Mouse (Mus musculus): ENCODE results near the gene Ptprh.

Gene Ptprh

GRCm38 (mm10) chr7:4603873-4604272 lies at the start of gene Ptprh:
Ptprh (minus strand) TSS chr7:4604041.
- no peak for DNase-seq

DNA sequence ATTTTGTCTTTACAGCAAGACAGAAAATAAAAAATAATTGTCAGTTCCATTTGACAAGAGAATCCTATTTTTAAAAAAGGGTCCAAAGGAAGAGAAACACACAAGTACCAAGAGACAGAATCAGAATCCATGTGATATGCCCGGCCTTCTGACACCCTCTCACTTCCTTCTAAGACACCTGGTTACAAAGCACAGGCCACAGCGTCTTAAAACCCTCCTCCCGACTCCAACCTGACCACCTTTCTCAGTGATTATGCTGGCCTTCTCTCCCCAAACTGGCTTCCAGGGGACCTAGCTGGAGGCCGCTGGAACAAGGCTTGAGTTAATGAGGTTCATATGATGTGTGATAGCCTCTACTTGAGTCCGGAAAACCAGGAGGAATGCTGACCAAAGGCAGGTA lies 49.5 kb upstream of the Ptprh start:
- no peak for DNase-seq

GRCm38 (mm10) chr7:4652726-4653125 lies 48.9 kb upstream of the Ptprh start:
- no peak for DNase-seq

- DNase-seq, result no peak
Measured at GRCm38 (mm10) chr7:4651581-4651980, 47.7 kb upstream of the Ptprh start.

- no peak for DNase-seq
Measured at GRCm38 (mm10) chr7:4647992-4648391, 44.2 kb upstream of the Ptprh start.

GRCm38 (mm10) chr7:4647291-4647690 lies 43.5 kb upstream of the Ptprh start:
- no peak for DNase-seq

GRCm38 (mm10) chr7:4646806-4647205 lies 43.0 kb upstream of the Ptprh start:
- DNase-seq, result no peak

GRCm38 (mm10) chr7:4643225-4643624 lies 39.4 kb upstream of the Ptprh start:
- DNase-seq, result no peak

DNA sequence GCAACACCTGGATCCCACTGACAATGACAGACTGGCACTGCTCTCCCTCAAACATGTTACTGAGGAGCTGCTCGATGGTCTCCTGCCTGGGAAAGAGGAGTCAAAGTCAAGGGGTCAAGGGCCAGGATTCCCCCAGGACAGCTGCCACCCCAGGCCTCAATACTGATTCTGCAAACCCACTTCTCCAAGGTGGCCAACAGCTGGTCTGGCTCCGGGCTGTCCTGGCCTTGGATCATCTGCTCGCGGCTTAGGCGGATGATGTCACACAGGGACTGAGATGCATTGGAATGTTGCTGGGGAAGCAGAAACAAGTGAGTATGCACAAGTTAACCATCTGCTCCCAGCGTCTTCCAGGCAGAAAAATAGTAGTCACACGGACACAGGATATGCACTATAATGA lies 38.1 kb upstream of the Ptprh start:
- no peak for DNase-seq

DNA sequence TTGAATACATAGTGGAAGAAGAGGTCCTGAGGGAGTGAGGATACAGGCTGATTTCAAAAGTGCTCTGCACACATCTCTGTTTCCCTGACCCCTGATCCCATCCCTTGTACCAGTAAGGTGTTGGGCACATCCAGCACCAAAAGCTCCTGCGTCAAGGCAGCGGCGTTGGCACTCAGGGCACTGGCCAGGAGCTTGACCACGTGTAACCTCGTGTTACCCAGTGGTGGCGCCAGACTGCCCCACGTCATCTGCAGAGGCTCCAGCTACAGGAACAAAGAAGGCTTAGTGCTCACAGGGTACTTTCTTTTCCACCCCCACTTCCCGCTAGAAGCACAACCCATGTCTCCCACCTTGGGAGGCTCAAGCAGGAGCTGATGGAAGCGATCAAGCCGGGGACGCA lies 37.3 kb upstream of the Ptprh start:
- DNase-seq, result no peak

DNA sequence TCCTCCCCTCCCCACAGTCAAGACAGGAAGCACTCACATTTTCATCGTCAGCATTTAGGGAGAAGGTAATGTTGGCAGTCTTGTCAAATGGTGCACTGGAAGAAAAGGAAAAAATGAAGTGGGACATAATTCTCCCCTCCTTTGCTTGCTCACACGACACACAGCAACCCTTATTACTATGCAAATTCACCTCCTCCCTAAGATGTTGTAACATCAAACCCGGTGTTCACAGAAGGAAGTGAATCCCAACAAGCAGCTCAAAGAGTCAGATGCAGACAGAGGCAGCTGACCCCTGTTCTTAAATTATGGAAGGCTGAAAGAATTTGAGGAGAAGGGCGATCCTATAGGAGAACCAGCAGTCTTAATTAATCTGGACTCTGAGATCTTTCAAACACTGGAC lies 32.3 kb upstream of the Ptprh start:
- no peak for DNase-seq

- DNase-seq, result no peak
Measured at GRCm38 (mm10) chr7:4631031-4631430, 27.2 kb upstream of the Ptprh start, which contains the start of gene Tmem86b. Tmem86b (minus strand) TSS chr7:4631422.

GRCm38 (mm10) chr7:4630198-4630597 lies 26.4 kb upstream of the Ptprh start:
- DNase-seq, result no peak

DNA sequence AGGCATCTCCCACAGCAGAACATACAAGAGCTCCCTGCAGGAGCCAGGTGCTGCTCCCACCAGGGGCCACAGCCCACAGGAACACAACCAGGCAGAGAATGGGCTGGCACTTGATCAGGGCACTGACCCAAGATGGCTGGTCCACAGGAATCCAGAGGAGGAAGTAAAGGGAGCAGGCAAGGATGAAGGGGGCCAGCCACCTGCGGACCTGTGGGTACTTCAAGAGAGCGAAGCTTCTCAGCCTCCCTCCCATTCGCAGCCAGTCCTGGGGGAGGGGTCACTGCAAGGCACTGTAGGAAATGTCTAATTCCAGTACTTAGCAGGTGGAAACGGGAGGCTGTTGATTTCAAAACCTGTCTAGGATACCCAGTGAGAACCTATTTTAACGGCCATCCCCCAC lies 25.7 kb upstream of the Ptprh start:
- DNase-seq, result no peak

GRCm38 (mm10) chr7:4625928-4626327 lies 22.1 kb upstream of the Ptprh start:
- no peak for DNase-seq

- no peak for DNase-seq
Measured at GRCm38 (mm10) chr7:4624343-4624742, 20.5 kb upstream of the Ptprh start.

DNA sequence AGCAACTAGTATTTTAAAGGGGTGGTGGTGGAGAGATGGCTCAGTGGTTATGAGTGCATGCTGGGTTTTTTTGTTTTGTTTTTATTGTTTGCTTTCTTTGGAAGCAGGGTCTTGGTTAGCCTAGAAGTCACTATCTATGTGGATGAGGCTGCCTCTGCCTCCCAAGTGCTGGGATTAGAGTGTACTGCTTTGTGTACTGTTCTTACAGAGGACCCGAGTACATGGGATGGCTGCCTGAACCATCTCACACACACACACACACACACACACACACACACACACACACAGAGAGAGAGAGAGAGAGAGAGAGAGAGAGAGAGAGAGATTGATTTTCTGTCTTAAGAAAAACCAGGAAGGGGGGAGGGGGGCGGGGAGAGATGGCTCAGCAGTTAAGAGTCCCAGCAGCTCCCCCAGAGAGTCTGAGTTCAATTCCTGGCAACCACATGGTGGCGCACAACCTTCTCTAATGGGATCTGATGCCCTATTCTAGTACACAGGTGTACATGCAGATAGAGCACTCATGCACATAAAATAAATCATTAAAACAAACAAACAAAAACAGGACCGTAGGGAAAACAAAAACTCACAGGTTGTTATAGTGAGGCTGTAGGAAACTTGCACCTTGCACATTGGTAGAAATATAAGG lies 19.8 kb upstream of the Ptprh start:
- peak; percentile 41 for DNase-seq

GRCm38 (mm10) chr7:4619979-4620378 lies 16.1 kb upstream of the Ptprh start:
- DNase-seq, result no peak

GRCm38 (mm10) chr7:4613740-4614403 lies 10.0 kb upstream of the Ptprh start:
- DNase-seq, result no peak

GRCm38 (mm10) chr7:4612956-4613355 lies 9.1 kb upstream of the Ptprh start:
- DNase-seq, result no peak

- DNase-seq, result no peak
Measured at GRCm38 (mm10) chr7:4612386-4612785, 8.5 kb upstream of the Ptprh start.

GRCm38 (mm10) chr7:4611921-4612341 lies 8.1 kb upstream of the Ptprh start:
- peak; percentile 79 for DNase-seq

- peak; percentile 91 for DNase-seq
Measured at GRCm38 (mm10) chr7:4611511-4611910, 7.7 kb upstream of the Ptprh start.

- no peak for DNase-seq
Measured at GRCm38 (mm10) chr7:4608002-4608401, 4.2 kb upstream of the Ptprh start.

DNA sequence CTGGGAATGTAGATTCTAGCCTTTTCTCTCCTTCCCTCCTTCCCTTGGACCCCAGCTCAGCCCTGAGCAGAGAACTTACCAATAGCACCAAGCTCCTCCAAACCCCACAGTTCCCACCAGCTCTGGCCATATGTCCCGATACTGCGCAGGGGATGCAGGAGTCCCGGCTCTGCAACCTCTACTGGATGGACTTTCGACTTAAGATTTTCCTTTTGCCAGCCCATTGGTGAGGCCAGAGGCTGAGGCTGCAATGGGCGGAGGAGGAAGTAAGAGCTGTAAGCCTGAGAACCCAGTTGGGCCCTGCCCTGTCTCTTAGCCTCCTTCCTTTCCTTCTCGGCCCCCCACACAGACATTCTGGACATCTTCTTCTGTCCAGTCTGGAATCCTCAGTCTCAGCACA lies 872 bp downstream of the Ptprh start:
- DNase-seq, result no peak

All from cerebellum, adult 11 months (tissue).